Mouse (Mus musculus) macrophage (primary cell): ENCODE results near the gene Znrf4. TPM values are rescaled to one million over a fixed set of nuclear protein-coding genes. Genes with fewer than 3 reads are reported as not detected.

Source experiments
- H3K27ac ChIP-seq: fragments of 350-480 bp; formaldehyde crosslinking; 2 replicates; pipeline ENCODE4 v1.9.0; 2021
- H3K36me3 ChIP-seq: fragments of 350-480 bp; formaldehyde crosslinking; 2 replicates; pipeline ENCODE4 v1.9.0; 2021; ENCODE audit errors: inconsistent target
- H3K4me3 ChIP-seq: fragments of 350-480 bp; formaldehyde crosslinking; 2 replicates; pipeline ENCODE4 v1.9.0; 2021; ENCODE audit errors: inconsistent target
- H3K79me2 ChIP-seq: fragments of 350-480 bp; formaldehyde crosslinking; 2 replicates; pipeline ENCODE4 v1.9.0; 2021; ENCODE audit errors: inconsistent target
- WGBS: methylation state at CpG from one replicate; pipeline ENCODE4 v1.1.7; 2026; ENCODE audit warnings: inconsistent platforms; ENCODE audit not compliant: missing documents; 5-methylcytosine and 5-hydroxymethylcytosine counted together
- polyA plus RNA-seq: library from polyadenylated mRNA; stranded (reverse); fragments of 250-400 nt; gene quantifications from 3 replicates; pipeline ENCODE4 v1.2.4, GENCODE M21; 2018; ENCODE audit warnings: inconsistent platforms
- total RNA-seq, 78 experiments: library from RNA; depleted of rRNA; stranded (reverse); fragments of 250-400 nt; gene quantifications; 1 replicate in 9 of 78; 2 replicates in 24 of 78; 3 replicates in 43 of 78; 4 replicates in 2 of 78; pipeline ENCODE4 v1.2.4; 2018; ENCODE audit warnings: inconsistent platforms in 56 of 78

The Znrf4 gene
- total RNA-seq (2018; cell fraction: chromatin; rRNA removed) = not detected
- not detected for total RNA-seq (2018; cell fraction: cytosol; rRNA removed)
- total RNA-seq (2018; cell fraction: nucleus; rRNA removed) = not detected
- polyA plus RNA-seq = not detected in 3 replicates

- Histone ChIP-seq H3K4me3 (no peak within 1 kb of the TSS), H3K27ac (no peak within 1 kb of the TSS), H3K36me3 (no peaks in the 10 kb centered on the region), H3K79me2 (no peaks in the 10 kb centered on the region)
- WGBS = 59% methylated on average over 19 of the region's 22 CpGs
Observed at GRCm38 (mm10) chr17:56512310-56512709, at the start of gene Znrf4. TSS of gene Znrf4 (minus strand) at chr17:56512431.

- H3K4me3 ChIP-seq = no peak overlapping the region
- H3K79me2 ChIP-seq = no peaks in the 10 kb centered on the region
- H3K27ac ChIP-seq = no peak overlapping the region
- H3K36me3 ChIP-seq = peaks cover 55% of the 10 kb centered on the region
- WGBS = 75% methylated on average over 2 of the region's 2 CpGs
Observed at GRCm38 (mm10) chr17:56561866-56562265, 49.6 kb upstream of the Znrf4 start.

GRCm38 (mm10) chr17:56560131-56560530 lies 47.9 kb upstream of the Znrf4 start:
- Histone ChIP-seq H3K36me3 (peaks cover 40% of the 10 kb centered on the region), H3K79me2 (no peaks in the 10 kb centered on the region), H3K4me3 (no peak overlapping the region), H3K27ac (no peak overlapping the region)
- WGBS = 38% methylated on average over 1 of the region's 1 CpGs

- H3K36me3 ChIP-seq = peaks cover 33% of the 10 kb centered on the region
- WGBS = 75% methylated on average over 2 of the region's 3 CpGs
- H3K4me3 ChIP-seq = no peak overlapping the region
- no peak overlapping the region for H3K27ac ChIP-seq
- H3K79me2 ChIP-seq = no peaks in the 10 kb centered on the region
Observed at GRCm38 (mm10) chr17:56559386-56559785, 47.2 kb upstream of the Znrf4 start.

- peaks cover 24% of the 10 kb centered on the region for H3K36me3 ChIP-seq
- WGBS = 22% methylated on average over 3 of the region's 3 CpGs
- H3K79me2 ChIP-seq = no peaks in the 10 kb centered on the region
- no peak overlapping the region for H3K4me3 ChIP-seq
- H3K27ac ChIP-seq = no peak overlapping the region
Observed at GRCm38 (mm10) chr17:56558448-56558847, 46.2 kb upstream of the Znrf4 start.

GRCm38 (mm10) chr17:56554122-56554551 lies 41.9 kb upstream of the Znrf4 start, which contains the start of gene Gm20219:
TSS of gene Gm20219 (minus strand) at chr17:56554387.
- Histone ChIP-seq H3K4me3 (no peak within 1 kb of the TSS), H3K36me3 (no peaks in the 10 kb centered on the region), H3K27ac (no peak within 1 kb of the TSS), H3K79me2 (no peaks in the 10 kb centered on the region)
- 94% methylated on average over 20 of the region's 20 CpGs for WGBS

GRCm38 (mm10) chr17:56552781-56553363 lies 40.6 kb upstream of the Znrf4 start:
- H3K4me3 ChIP-seq = no peak overlapping the region
- no peaks in the 10 kb centered on the region for H3K36me3 ChIP-seq
- 67% methylated on average over 5 of the region's 5 CpGs for WGBS
- H3K79me2 ChIP-seq = no peaks in the 10 kb centered on the region
- H3K27ac ChIP-seq = no peak overlapping the region

- WGBS = 98% methylated on average over 5 of the region's 6 CpGs
- Histone ChIP-seq H3K4me3 (no peak overlapping the region), H3K36me3 (no peaks in the 10 kb centered on the region), H3K27ac (no peak overlapping the region), H3K79me2 (no peaks in the 10 kb centered on the region)
Observed at GRCm38 (mm10) chr17:56551841-56552581, 39.8 kb upstream of the Znrf4 start.

GRCm38 (mm10) chr17:56550784-56551475 lies 38.7 kb upstream of the Znrf4 start:
- H3K79me2 ChIP-seq = no peaks in the 10 kb centered on the region
- no peak overlapping the region for H3K27ac ChIP-seq
- 90% methylated on average over 12 of the region's 12 CpGs for WGBS
- no peaks in the 10 kb centered on the region for H3K36me3 ChIP-seq
- no peak overlapping the region for H3K4me3 ChIP-seq

GRCm38 (mm10) chr17:56548605-56549105 lies 36.4 kb upstream of the Znrf4 start:
- no peak overlapping the region for H3K4me3 ChIP-seq
- 94% methylated on average over 4 of the region's 4 CpGs for WGBS
- H3K27ac ChIP-seq = no peak overlapping the region
- no peaks in the 10 kb centered on the region for H3K36me3 ChIP-seq
- no peaks in the 10 kb centered on the region for H3K79me2 ChIP-seq

- WGBS = 77% methylated on average over 9 of the region's 9 CpGs
- Histone ChIP-seq H3K36me3 (no peaks in the 10 kb centered on the region), H3K79me2 (no peaks in the 10 kb centered on the region), H3K27ac (no peak overlapping the region), H3K4me3 (no peak overlapping the region)
Observed at GRCm38 (mm10) chr17:56547846-56548604, 35.8 kb upstream of the Znrf4 start.

- WGBS = 87% methylated on average over 17 of the region's 17 CpGs
- no peaks in the 10 kb centered on the region for H3K79me2 ChIP-seq
- H3K27ac ChIP-seq = no peak overlapping the region
- H3K36me3 ChIP-seq = no peaks in the 10 kb centered on the region
- no peak overlapping the region for H3K4me3 ChIP-seq
Observed at GRCm38 (mm10) chr17:56547116-56547845, 35.0 kb upstream of the Znrf4 start.

- no peaks in the 10 kb centered on the region for H3K79me2 ChIP-seq
- no peak overlapping the region for H3K4me3 ChIP-seq
- H3K27ac ChIP-seq = no peak overlapping the region
- no peaks in the 10 kb centered on the region for H3K36me3 ChIP-seq
- WGBS = 74% methylated on average over 5 of the region's 5 CpGs
Observed at GRCm38 (mm10) chr17:56546576-56546975, 34.3 kb upstream of the Znrf4 start.
